Mouse (Mus musculus): ENCODE measurements at regions not wholly inside any gene's neighbourhood (a gene's known extent, or its start where the extent isn't known, plus 50 kb on each side); places are given as distances from the start of the nearest gene placed in this dataset.

DNA sequence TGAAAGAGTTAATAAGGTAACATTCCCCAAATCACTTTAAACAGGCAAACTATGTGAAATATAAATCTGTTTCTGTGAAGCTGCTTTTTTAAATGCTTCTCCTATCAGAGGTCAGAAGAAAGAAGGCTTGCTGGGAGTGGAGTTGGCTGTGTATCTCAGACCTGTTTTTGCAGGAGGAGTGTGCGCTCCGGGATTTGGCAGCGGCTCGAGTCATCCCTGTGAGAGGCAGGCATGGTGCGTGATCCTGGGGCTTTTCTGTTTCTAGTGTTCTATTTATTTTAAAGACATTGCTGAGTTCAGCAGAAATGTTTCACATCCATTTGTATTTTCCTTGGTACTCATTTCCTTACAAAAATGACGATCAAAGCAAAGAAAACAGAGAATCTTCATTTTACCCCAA lies 91.0 kb upstream of the Gjb6 start:
- no peak for DNase-seq (ENCODE audit: extremely low read depth, low read depth, low spot score)

- peak; percentile 92 for DNase-seq (ENCODE audit: extremely low read depth, low read depth, low spot score)
Measured at GRCm38 (mm10) chr14:57220343-57220742, 86.9 kb upstream of the Gjb6 start.

GRCm38 (mm10) chr14:57219643-57220042 lies 86.2 kb upstream of the Gjb6 start:
- DNase-seq (ENCODE audit: extremely low read depth, low read depth, low spot score), result no peak

DNA sequence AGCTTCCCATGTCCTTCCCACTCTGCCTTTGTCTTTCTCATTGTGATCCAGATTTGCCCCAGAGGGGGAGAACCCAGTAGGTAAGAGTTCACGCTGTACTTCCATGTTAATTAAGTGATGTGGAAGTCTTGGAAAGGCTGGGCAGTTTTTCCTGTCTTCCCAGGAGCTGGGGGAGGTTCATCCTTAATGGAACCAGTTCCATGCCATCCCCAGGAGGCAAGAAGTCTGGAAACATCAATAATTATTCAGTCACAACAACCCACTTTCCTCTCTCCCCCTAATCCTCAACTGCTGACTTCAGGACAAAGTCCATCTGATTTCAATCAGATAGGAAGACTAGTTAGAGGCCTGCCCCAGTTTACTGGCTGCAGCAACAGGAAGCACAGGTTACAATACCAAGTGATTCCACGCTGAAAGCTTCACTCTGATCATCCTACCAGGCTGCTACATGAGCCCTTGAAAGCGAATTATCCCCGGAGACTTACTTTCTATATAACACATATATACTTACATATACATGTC lies 85.7 kb upstream of the Gjb6 start:
- DNase-seq (ENCODE audit: extremely low read depth, low read depth, low spot score), result peak; percentile 95

- DNase-seq (ENCODE audit: extremely low read depth, low read depth, low spot score), result no peak
Measured at GRCm38 (mm10) chr14:57187814-57188213, 54.4 kb upstream of the Gjb6 start.

Measured in fat pad, adult 2 months (tissue).